Mouse (Mus musculus): ENCODE measurements around the gene Olfr481. TPM values are rescaled to one million over a fixed set of nuclear protein-coding genes. Genes with fewer than 3 reads are reported as not detected.

The Olfr481 gene
- polyA plus RNA-seq (2015; fragmentation: Nextera tagmentation; extraction: Ambion mirVana) = not detected in 2 replicates

DNA sequence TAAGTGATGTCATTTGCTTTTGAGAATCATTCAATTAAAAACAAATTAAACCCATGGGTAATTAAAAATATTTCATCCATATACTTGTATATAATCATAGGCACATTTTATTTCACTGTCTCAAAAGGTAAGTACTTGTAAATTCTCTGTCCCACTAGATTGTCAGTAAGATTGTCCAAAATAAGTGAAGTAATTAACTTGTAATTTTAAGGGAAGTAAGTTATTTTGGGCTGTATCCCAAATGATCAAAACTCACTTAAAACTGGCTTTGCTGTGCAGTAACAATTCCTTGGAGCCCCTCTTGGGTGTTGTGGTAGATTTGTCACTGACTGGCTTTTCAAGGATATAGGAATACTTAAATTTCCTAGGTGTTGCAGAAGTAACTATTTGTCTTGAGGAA lies at the start of gene Olfr481:
TSS of gene Olfr481 (plus strand) at position 301 of the 400 bp plus-strand sequence.
- H3K9me3 ChIP-seq (replicated peaks; ENCODE audit: control insufficient read depth, low read length) = no peaks in the 10 kb centered on the region; the same call in 1 of the 2 replicates
- no peak within 1 kb of the TSS for H3K27ac ChIP-seq (ENCODE audit: low read length)
- no peak within 1 kb of the TSS for H3K4me2 ChIP-seq (ENCODE audit: low read depth, low read length)
- no peaks in the 10 kb centered on the region for H3K36me3 ChIP-seq (ENCODE audit: control insufficient read depth, insufficient read depth)
- H3K4me3 ChIP-seq (ENCODE audit: low read depth, low read length) = no peak within 1 kb of the TSS
- no peak for ATAC-seq (ENCODE audit: low read depth)
- no peaks in the 10 kb centered on the region for H3K4me1 ChIP-seq (ENCODE audit: control insufficient read depth, low read depth, low read length)
- no peaks in the 10 kb centered on the region for H3K27me3 ChIP-seq (ENCODE audit: control insufficient read depth, insufficient read depth, low read depth, low read length)
- H3K9ac ChIP-seq (ENCODE audit: low read depth, low read length) = no peak within 1 kb of the TSS

GRCm38 (mm10) chr7:108033889-108034288 lies 45.8 kb upstream of the Olfr481 start, which contains the start of gene Olfr478:
Gene Olfr478 (minus strand): TSS chr7:108033989.
- Histone ChIP-seq H3K9me3 (replicated peaks; ENCODE audit: control insufficient read depth, low read length) (no peaks in the 10 kb centered on the region), H3K27me3 (ENCODE audit: control insufficient read depth, insufficient read depth, low read depth, low read length) (no peaks in the 10 kb centered on the region), H3K27ac (ENCODE audit: low read length) (no peak within 1 kb of the TSS), H3K4me2 (ENCODE audit: low read depth, low read length) (no peak within 1 kb of the TSS), H3K4me3 (ENCODE audit: low read depth, low read length) (no peak within 1 kb of the TSS), H3K4me1 (ENCODE audit: control insufficient read depth, low read depth, low read length) (no peaks in the 10 kb centered on the region), H3K36me3 (ENCODE audit: control insufficient read depth, insufficient read depth) (no peaks in the 10 kb centered on the region), H3K9ac (ENCODE audit: low read depth, low read length) (no peak within 1 kb of the TSS)
- no peak for ATAC-seq (ENCODE audit: low read depth)
- 47% methylated on average over 3 of the region's 3 CpGs for WGBS (ENCODE audit: insufficient replicate concordance)

- H3K27me3 ChIP-seq (ENCODE audit: control insufficient read depth, insufficient read depth, low read depth, low read length) = no peaks in the 10 kb centered on the region
- 60% methylated on average over 2 of the region's 2 CpGs for WGBS (ENCODE audit: insufficient replicate concordance)
- no peaks in the 10 kb centered on the region for H3K4me1 ChIP-seq (ENCODE audit: control insufficient read depth, low read depth, low read length)
- H3K9me3 ChIP-seq (replicated peaks; ENCODE audit: control insufficient read depth, low read length) = no peaks in the 10 kb centered on the region
- no peak for ATAC-seq (ENCODE audit: low read depth)
- H3K4me3 ChIP-seq (ENCODE audit: low read depth, low read length) = no peak within 1 kb of the TSS
- no peak within 1 kb of the TSS for H3K27ac ChIP-seq (ENCODE audit: low read length)
- H3K9ac ChIP-seq (ENCODE audit: low read depth, low read length) = no peak within 1 kb of the TSS
- H3K4me2 ChIP-seq (ENCODE audit: low read depth, low read length) = no peak within 1 kb of the TSS
- H3K36me3 ChIP-seq (ENCODE audit: control insufficient read depth, insufficient read depth) = no peaks in the 10 kb centered on the region
Measured at GRCm38 (mm10) chr7:108050393-108050792, 29.3 kb upstream of the Olfr481 start, which contains the start of gene Olfr479. Gene Olfr479 (plus strand): TSS chr7:108050693.

DNA sequence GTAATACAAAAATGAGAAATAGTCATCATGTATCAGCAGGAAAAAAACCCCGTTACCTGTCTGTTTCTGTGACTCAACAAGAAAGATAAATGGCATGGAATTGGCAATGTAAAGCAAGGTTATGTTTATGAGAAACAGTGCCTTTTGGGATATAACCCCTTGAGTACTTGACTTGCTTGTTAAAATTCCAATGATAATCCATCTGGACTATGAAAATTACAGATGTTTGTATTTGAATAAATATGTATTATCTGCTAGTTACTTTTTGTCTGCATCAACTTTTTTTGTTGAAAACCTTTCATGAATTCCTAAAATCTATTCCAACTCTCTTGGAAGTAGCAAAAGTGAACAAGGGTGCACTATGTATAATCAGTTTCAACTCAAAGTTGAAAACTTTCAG lies 12.4 kb upstream of the Olfr481 start, which contains the start of gene Olfr480:
TSS of gene Olfr480 (minus strand) at position 101 of the 400 bp plus-strand sequence.
- no peaks in the 10 kb centered on the region for H3K4me1 ChIP-seq (ENCODE audit: control insufficient read depth, low read depth, low read length)
- no peaks in the 10 kb centered on the region for H3K9me3 ChIP-seq (replicated peaks; ENCODE audit: control insufficient read depth, low read length)
- no peaks in the 10 kb centered on the region for H3K27me3 ChIP-seq (ENCODE audit: control insufficient read depth, insufficient read depth, low read depth, low read length)
- H3K4me2 ChIP-seq (ENCODE audit: low read depth, low read length) = no peak within 1 kb of the TSS
- ATAC-seq (ENCODE audit: low read depth) = no peak
- H3K9ac ChIP-seq (ENCODE audit: low read depth, low read length) = no peak within 1 kb of the TSS
- no peaks in the 10 kb centered on the region for H3K36me3 ChIP-seq (ENCODE audit: control insufficient read depth, insufficient read depth)
- no peak within 1 kb of the TSS for H3K4me3 ChIP-seq (ENCODE audit: low read depth, low read length)
- WGBS (ENCODE audit: insufficient replicate concordance) = 53% methylated on average over 1 of the region's 1 CpGs
- H3K27ac ChIP-seq (ENCODE audit: low read length) = no peak within 1 kb of the TSS

GRCm38 (mm10) chr7:108097486-108097885 lies 17.8 kb downstream of the Olfr481 start, which contains the start of gene Olfr482:
Gene Olfr482 (minus strand): TSS chr7:108097586.
- no peaks in the 10 kb centered on the region for H3K27me3 ChIP-seq (ENCODE audit: control insufficient read depth, insufficient read depth, low read depth, low read length)
- H3K4me2 ChIP-seq (ENCODE audit: low read depth, low read length) = no peak within 1 kb of the TSS
- no peak within 1 kb of the TSS for H3K4me3 ChIP-seq (ENCODE audit: low read depth, low read length)
- no peak within 1 kb of the TSS for H3K27ac ChIP-seq (ENCODE audit: low read length)
- H3K4me1 ChIP-seq (ENCODE audit: control insufficient read depth, low read depth, low read length) = no peaks in the 10 kb centered on the region
- no peak for ATAC-seq (ENCODE audit: low read depth)
- H3K9ac ChIP-seq (ENCODE audit: low read depth, low read length) = no peak within 1 kb of the TSS
- no peaks in the 10 kb centered on the region for H3K9me3 ChIP-seq (replicated peaks; ENCODE audit: control insufficient read depth, low read length)
- whole genome bisulfite sequencing (ENCODE audit: insufficient replicate concordance) = 43% methylated on average over 1 of the region's 1 CpGs
- no peaks in the 10 kb centered on the region for H3K36me3 ChIP-seq (ENCODE audit: control insufficient read depth, insufficient read depth)

- WGBS (ENCODE audit: insufficient replicate concordance) = 66% methylated on average over 1 of the region's 1 CpGs
- no peak within 1 kb of the TSS for H3K9ac ChIP-seq (ENCODE audit: low read depth, low read length)
- H3K4me3 ChIP-seq (ENCODE audit: low read depth, low read length) = no peak within 1 kb of the TSS
- no peak for ATAC-seq (ENCODE audit: low read depth)
- H3K4me1 ChIP-seq (ENCODE audit: control insufficient read depth, low read depth, low read length) = no peaks in the 10 kb centered on the region
- no peaks in the 10 kb centered on the region for H3K27me3 ChIP-seq (ENCODE audit: control insufficient read depth, insufficient read depth, low read depth, low read length)
- no peaks in the 10 kb centered on the region for H3K36me3 ChIP-seq (ENCODE audit: control insufficient read depth, insufficient read depth)
- H3K27ac ChIP-seq (ENCODE audit: low read length) = no peak within 1 kb of the TSS
- no peak within 1 kb of the TSS for H3K4me2 ChIP-seq (ENCODE audit: low read depth, low read length)
- H3K9me3 ChIP-seq (replicated peaks; ENCODE audit: control insufficient read depth, low read length) = no peaks in the 10 kb centered on the region
Measured at GRCm38 (mm10) chr7:108100549-108100948, 20.9 kb downstream of the Olfr481 start, which contains the start of gene Olfr483. Gene Olfr483 (plus strand): TSS chr7:108100849.

GRCm38 (mm10) chr7:108120681-108121080 lies 41.0 kb downstream of the Olfr481 start:
- H3K9ac ChIP-seq (ENCODE audit: low read depth, low read length) = no peak overlapping the region
- H3K27ac ChIP-seq (ENCODE audit: low read length) = no peak overlapping the region
- no peaks in the 10 kb centered on the region for H3K27me3 ChIP-seq (ENCODE audit: control insufficient read depth, insufficient read depth, low read depth, low read length)
- no peaks in the 10 kb centered on the region for H3K9me3 ChIP-seq (replicated peaks; ENCODE audit: control insufficient read depth, low read length)
- H3K4me1 ChIP-seq (ENCODE audit: control insufficient read depth, low read depth, low read length) = no peaks in the 10 kb centered on the region
- WGBS (ENCODE audit: insufficient replicate concordance) = 20% methylated on average over 1 of the region's 1 CpGs
- ATAC-seq (ENCODE audit: low read depth) = no peak
- H3K36me3 ChIP-seq (ENCODE audit: control insufficient read depth, insufficient read depth) = no peaks in the 10 kb centered on the region
- no peak overlapping the region for H3K4me3 ChIP-seq (ENCODE audit: low read depth, low read length)
- H3K4me2 ChIP-seq (ENCODE audit: low read depth, low read length) = no peak overlapping the region

DNA sequence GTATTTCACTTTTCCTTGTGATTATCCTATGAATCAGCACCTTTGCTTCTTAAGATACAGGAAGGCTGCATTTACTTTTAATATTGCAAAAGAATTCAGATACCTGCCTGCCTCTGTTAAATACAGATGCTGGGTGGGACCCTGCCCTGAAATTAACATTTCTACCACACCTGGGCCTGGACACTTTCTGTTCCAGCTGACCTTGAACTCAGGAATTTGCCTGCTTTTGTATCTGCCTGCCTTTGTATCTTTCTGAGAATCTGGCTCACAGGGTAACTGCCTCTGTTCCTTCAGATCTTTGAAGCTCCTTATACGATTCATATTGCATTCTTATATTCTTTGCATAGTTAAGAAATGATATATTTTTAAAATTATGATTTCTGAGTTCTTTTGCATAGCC lies 41.8 kb downstream of the Olfr481 start:
- Histone ChIP-seq H3K36me3 (ENCODE audit: control insufficient read depth, insufficient read depth) (no peaks in the 10 kb centered on the region), H3K4me3 (ENCODE audit: low read depth, low read length) (no peak overlapping the region), H3K4me2 (ENCODE audit: low read depth, low read length) (no peak overlapping the region), H3K27me3 (ENCODE audit: control insufficient read depth, insufficient read depth, low read depth, low read length) (no peaks in the 10 kb centered on the region), H3K4me1 (ENCODE audit: control insufficient read depth, low read depth, low read length) (no peaks in the 10 kb centered on the region), H3K9me3 (replicated peaks; ENCODE audit: control insufficient read depth, low read length) (no peaks in the 10 kb centered on the region), H3K9ac (ENCODE audit: low read depth, low read length) (no peak overlapping the region), H3K27ac (ENCODE audit: low read length) (no peak overlapping the region)
- WGBS (ENCODE audit: insufficient replicate concordance) = 33% methylated on average over 1 of the region's 1 CpGs
- ATAC-seq (ENCODE audit: low read depth) = no peak

DNA sequence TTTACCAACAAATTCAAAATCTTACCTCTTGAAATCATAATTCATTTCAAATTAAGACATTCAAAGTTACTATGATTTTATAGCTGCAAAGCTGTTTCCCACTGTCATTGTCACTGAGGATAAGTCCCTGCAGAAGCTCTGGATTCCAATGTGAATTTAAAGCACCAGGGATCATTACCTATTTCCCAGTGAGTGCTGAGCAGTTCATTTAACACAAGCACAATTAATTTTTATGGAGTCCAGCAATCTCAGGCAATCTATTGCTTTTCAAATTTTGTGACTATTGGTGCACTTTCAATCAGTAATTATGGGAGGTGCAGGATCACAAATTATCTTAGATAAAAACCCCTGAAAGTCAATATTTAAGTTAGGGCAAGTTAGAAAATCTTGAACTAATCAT lies 47.7 kb downstream of the Olfr481 start, which contains the start of gene Olfr484:
TSS of gene Olfr484 (minus strand) at position 101 of the 400 bp plus-strand sequence.
- H3K27me3 ChIP-seq (ENCODE audit: control insufficient read depth, insufficient read depth, low read depth, low read length) = no peaks in the 10 kb centered on the region
- no peaks in the 10 kb centered on the region for H3K9me3 ChIP-seq (replicated peaks; ENCODE audit: control insufficient read depth, low read length)
- H3K4me2 ChIP-seq (ENCODE audit: low read depth, low read length) = no peak within 1 kb of the TSS
- no peaks in the 10 kb centered on the region for H3K4me1 ChIP-seq (ENCODE audit: control insufficient read depth, low read depth, low read length)
- no peak within 1 kb of the TSS for H3K27ac ChIP-seq (ENCODE audit: low read length)
- no peak within 1 kb of the TSS for H3K9ac ChIP-seq (ENCODE audit: low read depth, low read length)
- H3K36me3 ChIP-seq (ENCODE audit: control insufficient read depth, insufficient read depth) = no peaks in the 10 kb centered on the region
- ATAC-seq (ENCODE audit: low read depth) = no peak
- no peak within 1 kb of the TSS for H3K4me3 ChIP-seq (ENCODE audit: low read depth, low read length)
